In genomic region chr17:50127045-50127813, GRCm38 (mm10) we compare ENCODE assay signal across 19 mouse cellular contexts.
DNase-seq lines count a peak whose midpoint lies in the region; ATAC-seq and TF ChIP-seq lines count a peak whose summit lies in the region.
"Had no signal": no experiment of that assay in that cellular context is flagged by ENCODE, and none has a peak within 500 bp of the region (broad histone marks: within the 10 kb centered on the region; RNA-seq: fewer than 3 reads in every experiment).

No protein-coding gene starts in this region.

- no peak for ATAC-seq in kidney, postnatal 0 days (replicated peaks; ENCODE audit: low FRiP score, low read depth)

- H3K27ac ChIP-seq in heart, adult 2 months, result peak overlapping the region; percentile 75
- H3K27ac ChIP-seq in kidney, postnatal 0 days, result no peak overlapping the region
- H3K27ac ChIP-seq in MEL (ENCODE audit: control insufficient read depth, low read depth, low read length), result no peak overlapping the region
- peak overlapping the region; percentile 53 for H3K27ac ChIP-seq in brown adipose tissue, adult 24 weeks (replicated peaks; ENCODE audit: low read depth, low read length)
- H3K27ac ChIP-seq: heart, embryonic 15.5 days; limb, embryonic 10.5 days; liver, embryonic 15.5 days; lung, embryonic 15.5 days had no signal

- intact Hi-C loops in heart, adult 2 months (cut with DNase I), result no loop called here

- no peak overlapping the region for H3K4me2 ChIP-seq in kidney, postnatal 0 days (ENCODE audit: low read length)
- H3K4me2 ChIP-seq: heart, embryonic 15.5 days; liver, embryonic 15.5 days; lung, embryonic 15.5 days had no signal

- WGBS in heart, adult 2 months, result 57% methylated on average over 9 of the region's 9 CpGs
- 66% methylated on average over 9 of the region's 9 CpGs for WGBS in kidney, postnatal 0 days

- no peak overlapping the region for H3K4me3 ChIP-seq in heart, adult 2 months
- no peak overlapping the region for H3K4me3 ChIP-seq in kidney, postnatal 0 days (replicated peaks; ENCODE audit: low read depth, low read length)
- H3K4me3 ChIP-seq in MEL (ENCODE audit: control insufficient read depth in 1 of 2, insufficient read depth in 1 of 2, low read depth in 2 of 2, low read length in 2 of 2), result no peak overlapping the region
- no peak overlapping the region for H3K4me3 ChIP-seq in brown adipose tissue, adult 24 weeks (ENCODE audit: insufficient read depth, low read depth, low read length)
- H3K4me3 ChIP-seq: heart, embryonic 15.5 days; limb, embryonic 10.5 days; liver, embryonic 15.5 days; lung, embryonic 15.5 days had no signal

- no peaks in the 10 kb centered on the region for H3K27me3 ChIP-seq in heart, adult 2 months (ENCODE audit: control insufficient read depth, insufficient read depth, low read length)
- H3K27me3 ChIP-seq in kidney, postnatal 0 days (ENCODE audit: insufficient read depth, low read length), result no peaks in the 10 kb centered on the region
- H3K27me3 ChIP-seq in MEL (ENCODE audit: control insufficient read depth in 1 of 2, insufficient read depth in 2 of 2, low read length in 2 of 2), result no peaks in the 10 kb centered on the region
- H3K27me3 ChIP-seq: heart, embryonic 15.5 days; lung, embryonic 15.5 days had no signal

- no peak for TF ChIP-seq CTCF in heart, adult 2 months (IDR thresholded peaks at IDR 0.05)
- TF ChIP-seq CTCF in kidney, postnatal 0 days (IDR thresholded peaks at IDR 0.05; ENCODE audit: low read depth), result no peak
- no peak for TF ChIP-seq CTCF in MEL (IDR thresholded peaks at IDR 0.05 in 2 of 3, conservative IDR thresholded peaks at IDR 0.05 in 1 of 3; ENCODE audit: control insufficient read depth in 1 of 3, insufficient read depth in 1 of 3, low read depth in 2 of 3, low read length in 3 of 3, poor library complexity in 1 of 3, severe bottlenecking in 1 of 3)

- no peak for TF ChIP-seq RAD21 in MEL (IDR thresholded peaks at IDR 0.05; ENCODE audit: low read depth, low read length)

- no peaks in the 10 kb centered on the region for H3K9me3 ChIP-seq in kidney, postnatal 0 days (replicated peaks; ENCODE audit: low read length)
- no peaks in the 10 kb centered on the region for H3K9me3 ChIP-seq in MEL (replicated peaks; ENCODE audit: insufficient read depth, low read length)
- H3K9me3 ChIP-seq: heart, embryonic 15.5 days; limb, embryonic 10.5 days; liver, embryonic 15.5 days; lung, embryonic 15.5 days had no signal

- DNase-seq in heart, adult 2 months, result no peak
- no peak for DNase-seq in heart, postnatal 4 days
- DNase-seq in kidney, postnatal 0 days (ENCODE audit: low spot score), result peak; percentile 75
- no peak for DNase-seq in kidney, postnatal 4 days
- DNase-seq in MEL (ENCODE audit: low read depth, low spot score), result no peak
- no peak for DNase-seq in thymus, postnatal 36 days
- no peak for DNase-seq in lung, postnatal 14 days
- DNase-seq: adrenal gland, postnatal 10 days; cerebellum, adult 8-10 months; kidney, adult 18-20 months; liver; retina, postnatal 1 day; right cerebral cortex, postnatal 25 days; thymus, postnatal 14 days had no signal

- TF ChIP-seq POLR2A in heart, adult 2 months (IDR thresholded peaks at IDR 0.05; ENCODE audit: insufficient read depth, low read depth, low read length), result no peak
- TF ChIP-seq POLR2A in MEL (IDR thresholded peaks at IDR 0.05; ENCODE audit: control insufficient read depth in 1 of 2, insufficient read depth in 1 of 2, low read depth in 1 of 2, low read length in 2 of 2, poor library complexity in 1 of 2), result no peak

- H3K9ac ChIP-seq in heart, adult 2 months (ENCODE audit: low read depth, low read length), result no peak overlapping the region
- H3K9ac ChIP-seq in kidney, postnatal 0 days (ENCODE audit: low read depth, low read length), result no peak overlapping the region
- no peak overlapping the region for H3K9ac ChIP-seq in MEL (ENCODE audit: control insufficient read depth, low read depth, low read length, poor library complexity, severe bottlenecking)
- H3K9ac ChIP-seq: heart, embryonic 15.5 days; liver, embryonic 15.5 days; lung, embryonic 15.5 days had no signal

- TF ChIP-seq EP300 in heart, adult 2 months (IDR thresholded peaks at IDR 0.05; ENCODE audit: insufficient read depth, low read depth, low read length), result no peak
- no peak for TF ChIP-seq EP300 in MEL (IDR thresholded peaks at IDR 0.05; ENCODE audit: low read depth in 1 of 2, low read length in 2 of 2)

- H3K4me1 ChIP-seq in heart, adult 2 months (ENCODE audit: control insufficient read depth, insufficient read depth, low read length), result peaks cover 40% of the 10 kb centered on the region
- H3K4me1 ChIP-seq in kidney, postnatal 0 days (replicated peaks; ENCODE audit: insufficient read depth, low read length), result no peaks in the 10 kb centered on the region
- H3K4me1 ChIP-seq in MEL (ENCODE audit: control insufficient read depth in 1 of 2, insufficient read depth in 2 of 2, low read length in 2 of 2), result peaks cover 4 to 7% of the 10 kb centered on the region in 2 experiments
- peaks cover 43% of the 10 kb centered on the region for H3K4me1 ChIP-seq in brown adipose tissue, adult 24 weeks (ENCODE audit: control insufficient read depth, insufficient read depth, insufficient read length, low read length)
- H3K4me1 ChIP-seq: lung, embryonic 15.5 days had no signal

- H3K36me3 ChIP-seq in heart, adult 2 months (ENCODE audit: control insufficient read depth, insufficient read depth, low read length), result peaks cover 35% of the 10 kb centered on the region
- H3K36me3 ChIP-seq in kidney, postnatal 0 days (ENCODE audit: insufficient read depth, low read length), result no peaks in the 10 kb centered on the region
- peaks cover 3 to 6% of the 10 kb centered on the region in 2 experiments for H3K36me3 ChIP-seq in MEL (ENCODE audit: control insufficient read depth in 1 of 2, insufficient read depth in 2 of 2, low read length in 2 of 2)
- H3K36me3 ChIP-seq: heart, embryonic 15.5 days; limb, embryonic 10.5 days; liver, embryonic 15.5 days; lung, embryonic 15.5 days had no signal

- no peaks in the 10 kb centered on the region; the same call in 1 of the 2 replicates for H3K79me2 ChIP-seq in heart, adult 2 months (replicated peaks; ENCODE audit: control insufficient read depth, insufficient read depth, low read length)
- no peaks in the 10 kb centered on the region; the same call in 1 of the 2 replicates for H3K79me2 ChIP-seq in MEL (ENCODE audit: control insufficient read depth, insufficient read depth, low read length, poor library complexity)

TF ChIP-seq in MEL, 35 proteins besides CTCF, POLR2A, EP300 and RAD21:
- TF ChIP-seq MAFK (IDR thresholded peaks at IDR 0.05; ENCODE audit: borderline replicate concordance, low read depth, low read length) (no peak), ZKSCAN1 (IDR thresholded peaks at IDR 0.05; ENCODE audit: low read depth, low read length) (peak; percentile 67)

Comparison
In these comparisons a context has a peak if more than half of its experiments do, and no peak if none do; other contexts are left out.
1. H3K27ac ChIP-seq: peak in heart, adult 2 months (single experiment) and brown adipose tissue, adult 24 weeks (single experiment); none in kidney, postnatal 0 days (single experiment) and MEL (single experiment).